Mouse (Mus musculus) liver, adult 2 months (tissue): Measurements from ENCODE around the gene Rangrf. TPM values are rescaled to one million over a fixed set of nuclear protein-coding genes. Genes with fewer than 3 reads are reported as not detected.
"Not testable (repeated sequence)": the region's sequence is repeated elsewhere in the genome, so short reads cannot be mapped to it uniquely, and the experiment has no call there.

ENCODE experiments used
- DNase-seq: peaks from one replicate; pipeline ENCODE4 v3.0.0-alpha.2; 2011; ENCODE audit warnings: low read depth, low spot score; ENCODE audit errors: extremely low read depth
- H3K27ac ChIP-seq: fragments of 200-500 bp; replicated peaks from 2 replicates; pipeline ENCODE4 v1.5.1; 2012; ENCODE audit warnings: low read depth, mild to moderate bottlenecking, control low read depth, inconsistent platforms, low read length; ENCODE audit not compliant: insufficient read depth
- H3K27me3 ChIP-seq: fragments of 200-500 bp; 2 replicates; pipeline ENCODE4 v1.6.1; 2012; ENCODE audit warnings: mild to moderate bottlenecking, moderate library complexity, low read length, inconsistent platforms; ENCODE audit not compliant: control insufficient read depth, insufficient read depth
- H3K36me3 ChIP-seq: fragments of 200-500 bp; 2 replicates; pipeline ENCODE4 v1.6.1; 2012; ENCODE audit warnings: low read length, inconsistent platforms; ENCODE audit not compliant: control insufficient read depth, insufficient read depth
- H3K4me1 ChIP-seq: fragments of 200-500 bp; 2 replicates; pipeline ENCODE4 v1.6.1; 2011; ENCODE audit warnings: low read length; ENCODE audit not compliant: control insufficient read depth, insufficient read depth
- H3K4me3 ChIP-seq: fragments of 200-500 bp; 2 replicates; pipeline ENCODE4 v1.5.1; 2011; ENCODE audit warnings: low read depth, mild to moderate bottlenecking, control low read depth, low read length, moderate library complexity; ENCODE audit not compliant: insufficient read depth
- H3K79me2 ChIP-seq: fragments of 200-500 bp; 2 replicates; pipeline ENCODE4 v1.6.1; 2012; ENCODE audit warnings: inconsistent platforms, mild to moderate bottlenecking, low read length, moderate library complexity; ENCODE audit not compliant: control insufficient read depth, insufficient read depth
- H3K9ac ChIP-seq: fragments of 200-500 bp; 2 replicates; pipeline ENCODE4 v1.6.1; 2012; ENCODE audit warnings: low read depth, mild to moderate bottlenecking, control low read depth, inconsistent platforms, low read length
- CTCF ChIP-seq: fragments of 200-500 bp; IDR thresholded peaks from 2 replicates; pipeline ENCODE4 v1.5.1; 2011; ENCODE audit warnings: low read depth, low read length, control low read depth
- POLR2A ChIP-seq: fragments of 200-500 bp; IDR thresholded peaks from 2 replicates; pipeline ENCODE4 v1.6.1; 2011; ENCODE audit warnings: low read length, control low read depth; ENCODE audit not compliant: insufficient read depth; ENCODE audit errors: extremely low read depth
- WGBS: fragments of 180-500 bp; shearing (Covaris S2); methylation state at CpG from one replicate; pipeline ENCODE4 v1.1.7; 2018; 5-methylcytosine and 5-hydroxymethylcytosine counted together
- polyA plus RNA-seq: library from polyadenylated mRNA; depleted of rRNA; stranded (reverse); fragments of >200 nt; gene quantifications from 2 replicates; pipeline ENCODE4 v1.2.3, GENCODE M21; 2012
- total RNA-seq: library from RNA; depleted of rRNA; stranded (reverse); fragments of >200 nt; gene quantifications from 2 replicates; pipeline ENCODE4 v1.2.3, GENCODE M21; 2014

Gene Rangrf
- total and polyA plus RNA-seq, 2 experiments = 3.1 to 5.5 TPM

DNA sequence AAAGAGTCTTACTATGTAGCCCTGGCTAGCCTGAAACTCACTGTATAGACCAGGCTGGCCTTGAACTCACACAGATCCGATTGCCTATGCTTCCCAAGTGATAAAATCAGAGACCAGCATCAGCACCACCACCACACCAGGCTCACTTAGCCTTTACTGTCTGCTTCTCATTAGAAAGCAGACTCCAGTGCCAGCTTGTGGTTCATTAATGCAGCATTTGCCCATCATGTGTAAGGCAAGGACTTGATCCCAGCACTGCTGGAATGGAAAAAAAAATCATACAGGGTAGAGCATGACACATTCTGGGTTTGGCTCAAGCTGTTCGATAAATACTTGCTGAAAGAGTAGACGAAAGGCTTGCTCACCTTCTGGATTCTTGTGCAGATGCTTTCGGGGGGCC is 29.0 kb downstream of the Rangrf start:
- Histone ChIP-seq H3K36me3 (no peaks in the 10 kb centered on the region), H3K4me3 (no peak overlapping the region), H3K9ac (no peak overlapping the region), H3K27ac (no peak overlapping the region), H3K4me1 (no peaks in the 10 kb centered on the region), H3K79me2 (no peaks in the 10 kb centered on the region), H3K27me3 (peaks cover 3% of the 10 kb centered on the region)
- TF ChIP-seq CTCF (no peak), POLR2A (no peak)
- no peak for DNase-seq
- 83% methylated on average over 4 of the region's 4 CpGs for WGBS

DNA sequence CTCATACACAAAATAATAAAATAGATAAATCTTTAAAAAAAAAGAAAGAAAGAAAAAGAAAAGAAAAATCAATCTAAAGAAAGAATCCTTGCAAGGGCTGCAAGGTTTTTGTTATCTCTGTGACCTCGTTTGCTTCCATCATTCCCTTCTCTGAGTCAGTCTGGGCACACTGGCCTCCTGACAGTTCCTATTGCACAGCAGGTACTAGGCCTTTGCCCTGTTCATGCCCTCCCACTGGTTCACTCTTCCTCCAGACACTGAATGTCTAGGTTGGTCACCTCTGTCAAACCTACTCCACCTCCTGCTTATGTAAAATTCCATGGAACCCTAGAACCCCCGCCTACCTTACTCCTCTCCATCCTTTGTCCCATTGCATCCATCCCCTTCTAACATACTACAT is 29.7 kb downstream of the Rangrf start:
- H3K27ac ChIP-seq = no peak overlapping the region
- H3K27me3 ChIP-seq = peaks cover 3% of the 10 kb centered on the region; the same call in 1 of the 2 replicates
- H3K79me2 ChIP-seq = no peaks in the 10 kb centered on the region
- no peak for DNase-seq
- H3K36me3 ChIP-seq = no peaks in the 10 kb centered on the region
- H3K4me1 ChIP-seq = no peaks in the 10 kb centered on the region
- H3K4me3 ChIP-seq = no peak overlapping the region
- H3K9ac ChIP-seq = no peak overlapping the region
- 86% methylated on average over 2 of the region's 2 CpGs for WGBS
- TF ChIP-seq POLR2A (no peak), CTCF (no peak)

DNA sequence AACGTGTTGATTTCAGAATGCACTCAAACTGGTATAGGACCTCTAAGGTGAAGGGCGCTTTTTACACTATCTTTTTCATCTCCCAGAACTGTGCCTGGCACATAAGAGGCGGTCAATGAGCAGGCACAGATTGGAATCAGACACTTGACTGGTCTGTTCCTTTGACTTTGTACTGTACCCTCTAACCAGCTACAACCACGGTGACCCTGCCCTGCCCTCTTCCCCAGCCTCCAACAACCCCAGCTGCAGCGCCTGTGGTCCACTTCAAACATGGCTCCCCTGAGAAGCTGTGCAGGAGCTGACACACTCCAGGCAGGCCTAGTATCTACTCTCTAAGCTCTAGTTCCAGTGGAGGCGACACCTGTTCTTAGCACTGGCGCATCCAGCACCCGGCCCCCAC is 32.3 kb downstream of the Rangrf start:
- H3K4me3 ChIP-seq = no peak overlapping the region
- TF ChIP-seq POLR2A = no peak
- no peak for TF ChIP-seq CTCF
- DNase-seq = no peak
- H3K79me2 ChIP-seq = no peaks in the 10 kb centered on the region
- no peaks in the 10 kb centered on the region for H3K4me1 ChIP-seq
- 86% methylated on average over 8 of the region's 8 CpGs for WGBS
- no peak overlapping the region for H3K27ac ChIP-seq
- H3K27me3 ChIP-seq = peaks cover 3% of the 10 kb centered on the region; the same call in 1 of the 2 replicates
- H3K9ac ChIP-seq = no peak overlapping the region
- H3K36me3 ChIP-seq = no peaks in the 10 kb centered on the region

DNA sequence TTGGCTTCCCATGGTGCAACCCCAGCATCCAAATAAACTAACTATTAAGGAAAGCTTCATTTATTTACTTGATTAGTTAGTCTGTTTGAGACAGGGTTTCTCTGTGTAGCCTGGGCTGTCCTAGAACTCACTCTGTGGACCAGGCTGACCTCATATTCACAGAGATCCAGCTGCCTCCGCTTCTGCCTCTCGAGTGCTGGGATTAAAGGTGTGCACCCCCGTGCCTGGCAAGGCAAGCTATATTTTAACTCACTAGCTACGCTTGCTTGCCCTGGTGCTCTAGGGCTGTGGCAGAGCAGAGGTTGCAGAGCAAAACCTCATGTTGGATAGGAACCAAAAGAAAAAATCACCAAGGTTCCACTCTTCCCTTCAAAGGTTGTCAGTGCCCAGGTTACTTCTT is 34.5 kb downstream of the Rangrf start:
- Histone ChIP-seq H3K9ac (no peak overlapping the region; the same call in 1 of the 2 replicates), H3K4me1 (no peaks in the 10 kb centered on the region), H3K27ac (no peak overlapping the region), H3K36me3 (no peaks in the 10 kb centered on the region), H3K27me3 (no peaks in the 10 kb centered on the region), H3K4me3 (no peak overlapping the region), H3K79me2 (no peaks in the 10 kb centered on the region)
- 67% methylated on average over 4 of the region's 4 CpGs for WGBS
- DNase-seq = no peak
- TF ChIP-seq CTCF (no peak), POLR2A (no peak)

DNA sequence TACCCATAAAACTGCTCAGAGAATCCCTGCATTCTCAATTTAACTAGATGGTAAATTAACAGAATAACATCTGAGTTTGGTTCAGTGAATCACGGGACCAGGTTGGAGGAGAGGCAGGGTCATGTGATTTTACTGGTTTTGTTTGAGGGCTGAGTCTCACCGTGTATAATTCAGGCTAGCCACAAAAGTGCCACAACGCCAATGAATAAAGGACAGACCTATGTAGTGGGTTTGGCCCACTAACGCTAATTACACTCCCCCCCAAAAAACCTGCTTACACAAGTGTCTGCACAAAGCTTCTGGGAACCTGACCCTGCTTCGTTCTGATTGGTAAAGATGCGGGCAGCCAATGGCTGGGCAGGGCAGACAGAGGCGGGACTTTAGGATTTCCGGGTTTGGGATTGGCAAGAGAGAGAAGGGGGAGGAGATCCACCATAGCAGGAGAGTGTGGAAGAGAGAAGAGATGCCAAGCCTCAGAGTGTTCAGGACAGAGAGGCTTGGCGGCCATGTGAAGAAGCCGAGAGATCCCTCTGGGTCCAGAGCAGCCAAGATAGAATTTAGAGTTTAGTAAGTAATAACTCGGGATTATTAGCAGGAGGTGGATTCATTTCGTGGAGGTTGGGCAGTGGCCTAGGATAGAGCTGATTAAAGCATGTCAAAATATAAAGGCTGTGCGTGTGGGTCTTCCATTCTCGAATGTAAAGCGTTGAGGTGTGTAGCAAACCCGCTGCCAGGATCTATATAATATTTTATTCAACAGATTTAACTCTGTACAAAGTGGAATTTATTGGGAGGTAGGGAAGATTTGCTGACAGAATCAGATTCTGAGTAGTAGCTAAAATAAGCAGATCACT is 35.3 kb downstream of the Rangrf start:
- Histone ChIP-seq H3K79me2 (no peaks in the 10 kb centered on the region), H3K4me1 (no peaks in the 10 kb centered on the region), H3K4me3 (peak overlapping the region; percentile 43), H3K27ac (peak overlapping the region; percentile 26; the same call in 1 of the 2 replicates), H3K27me3 (no peaks in the 10 kb centered on the region), H3K9ac (peak overlapping the region; percentile 40), H3K36me3 (no peaks in the 10 kb centered on the region)
- TF ChIP-seq CTCF (no peak), POLR2A (0 out of 2 replicates have a peak, but pooled peaks have one; percentile 22)
- 2% methylated on average over 16 of the region's 16 CpGs for WGBS
- DNase-seq = peak; percentile 86

DNA sequence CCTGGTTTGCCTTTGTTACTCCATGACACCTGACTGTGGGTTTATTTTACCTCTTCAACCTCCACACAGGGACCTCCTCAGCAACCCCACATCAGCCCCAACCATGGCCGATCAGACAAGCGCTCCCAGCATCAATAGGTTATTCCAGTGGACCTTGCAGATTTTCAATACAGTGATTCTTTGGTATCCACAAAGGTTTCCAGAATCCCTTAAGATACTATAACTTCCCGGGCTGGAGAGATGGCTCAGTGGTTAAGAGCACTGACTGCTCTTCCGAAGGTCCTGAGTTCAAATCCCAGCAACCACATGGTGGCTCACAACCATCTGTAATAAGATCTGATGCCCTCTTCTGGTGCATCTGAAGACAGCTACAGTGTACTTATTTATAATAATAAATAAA is 38.0 kb downstream of the Rangrf start:
- H3K4me1 ChIP-seq, H3K9ac ChIP-seq, H3K27ac ChIP-seq, H3K27me3 ChIP-seq, H3K4me3 ChIP-seq, H3K79me2 ChIP-seq, DNase-seq, H3K36me3 ChIP-seq: not testable (repeated sequence)
- WGBS = 90% methylated on average over 4 of the region's 4 CpGs
